Mouse (Mus musculus): Measurements from ENCODE around the gene Trak1. TPM values are rescaled to one million over a fixed set of nuclear protein-coding genes. Genes with fewer than 3 reads are reported as not detected.

Trak1 gene
- polyA plus RNA-seq, 1 experiment: 31.0 TPM

- H3K4me1 ChIP-seq (ENCODE audit: control insufficient read depth, insufficient read depth, insufficient read length): peaks cover 2% of the 10 kb centered on the region; the same call in 1 of the 2 replicates
- 92% methylated on average over 12 of the region's 12 CpGs for WGBS
- DNase-seq (ENCODE audit: low read depth in 1 of 2, low spot score in 2 of 2): no peak
- TF ChIP-seq CTCF (IDR thresholded peaks at IDR 0.05; ENCODE audit: extremely low read depth, insufficient read depth, insufficient read length, insufficient replicate concordance) (no peak), POLR2A (IDR thresholded peaks at IDR 0.05; ENCODE audit: low read depth, low read length) (no peak)
- H3K4me3 ChIP-seq (ENCODE audit: extremely low read depth, insufficient read depth, insufficient read length): no peak overlapping the region
- H3K27me3 ChIP-seq (ENCODE audit: control insufficient read depth, insufficient read depth, low read length): no peaks in the 10 kb centered on the region
- no peaks in the 10 kb centered on the region for H3K36me3 ChIP-seq (ENCODE audit: control insufficient read depth, insufficient read depth, low read length)
- H3K27ac ChIP-seq (ENCODE audit: insufficient read depth, low read length): no peak overlapping the region
Measured at GRCm38 (mm10) chr9:121414237-121414636, 116.9 kb downstream of the Trak1 start.

- Histone ChIP-seq H3K4me3 (ENCODE audit: extremely low read depth, insufficient read depth, insufficient read length) (no peak overlapping the region), H3K27ac (ENCODE audit: insufficient read depth, low read length) (no peak overlapping the region), H3K4me1 (ENCODE audit: control insufficient read depth, insufficient read depth, insufficient read length) (peaks cover 2% of the 10 kb centered on the region; the same call in 1 of the 2 replicates), H3K36me3 (ENCODE audit: control insufficient read depth, insufficient read depth, low read length) (no peaks in the 10 kb centered on the region), H3K27me3 (ENCODE audit: control insufficient read depth, insufficient read depth, low read length) (no peaks in the 10 kb centered on the region)
- no peak for TF ChIP-seq POLR2A (IDR thresholded peaks at IDR 0.05; ENCODE audit: low read depth, low read length)
- no peak for TF ChIP-seq CTCF (IDR thresholded peaks at IDR 0.05; ENCODE audit: extremely low read depth, insufficient read depth, insufficient read length, insufficient replicate concordance)
- 87% methylated on average over 19 of the region's 19 CpGs for WGBS
- no peak for DNase-seq (ENCODE audit: low read depth in 1 of 2, low spot score in 2 of 2)
Measured at GRCm38 (mm10) chr9:121415626-121416241, 118.4 kb downstream of the Trak1 start.

DNA sequence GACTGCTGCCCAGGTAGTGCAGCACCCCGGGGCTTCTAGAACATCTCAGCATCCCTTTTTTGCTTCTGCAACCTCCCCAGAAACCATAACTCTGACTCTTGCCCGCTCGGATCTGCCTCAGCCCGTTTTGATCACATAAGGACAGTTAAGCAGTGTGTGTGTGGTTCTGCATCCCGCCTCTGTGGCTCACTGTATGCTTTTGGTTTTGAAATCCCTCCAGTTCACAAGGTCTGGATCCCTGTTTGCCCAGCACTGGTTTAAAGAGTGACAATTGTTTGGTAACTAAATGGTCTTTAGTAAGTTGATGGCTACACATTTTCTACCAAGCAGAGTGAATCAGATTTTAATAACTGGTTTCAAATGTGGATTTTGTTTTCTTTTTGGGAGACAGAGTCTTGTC lies 119.2 kb downstream of the Trak1 start:
- DNase-seq (ENCODE audit: low read depth in 1 of 2, low spot score in 2 of 2): no peak
- Histone ChIP-seq H3K4me1 (ENCODE audit: control insufficient read depth, insufficient read depth, insufficient read length) (peaks cover 2% of the 10 kb centered on the region; the same call in 1 of the 2 replicates), H3K27me3 (ENCODE audit: control insufficient read depth, insufficient read depth, low read length) (no peaks in the 10 kb centered on the region), H3K27ac (ENCODE audit: insufficient read depth, low read length) (no peak overlapping the region), H3K4me3 (ENCODE audit: extremely low read depth, insufficient read depth, insufficient read length) (no peak overlapping the region), H3K36me3 (ENCODE audit: control insufficient read depth, insufficient read depth, low read length) (no peaks in the 10 kb centered on the region)
- TF ChIP-seq POLR2A (IDR thresholded peaks at IDR 0.05; ENCODE audit: low read depth, low read length) (no peak), CTCF (IDR thresholded peaks at IDR 0.05; ENCODE audit: extremely low read depth, insufficient read depth, insufficient read length, insufficient replicate concordance) (no peak)
- WGBS: 87% methylated on average over 5 of the region's 5 CpGs

GRCm38 (mm10) chr9:121416872-121417637 lies 119.8 kb downstream of the Trak1 start:
- Histone ChIP-seq H3K4me3 (ENCODE audit: extremely low read depth, insufficient read depth, insufficient read length) (no peak overlapping the region), H3K27ac (ENCODE audit: insufficient read depth, low read length) (no peak overlapping the region), H3K27me3 (ENCODE audit: control insufficient read depth, insufficient read depth, low read length) (no peaks in the 10 kb centered on the region), H3K36me3 (ENCODE audit: control insufficient read depth, insufficient read depth, low read length) (no peaks in the 10 kb centered on the region), H3K4me1 (ENCODE audit: control insufficient read depth, insufficient read depth, insufficient read length) (peaks cover 2% of the 10 kb centered on the region; the same call in 1 of the 2 replicates)
- 93% methylated on average over 7 of the region's 7 CpGs for WGBS
- TF ChIP-seq POLR2A (IDR thresholded peaks at IDR 0.05; ENCODE audit: low read depth, low read length) (no peak), CTCF (IDR thresholded peaks at IDR 0.05; ENCODE audit: extremely low read depth, insufficient read depth, insufficient read length, insufficient replicate concordance) (no peak)
- no peak for DNase-seq (ENCODE audit: low read depth in 1 of 2, low spot score in 2 of 2)

DNA sequence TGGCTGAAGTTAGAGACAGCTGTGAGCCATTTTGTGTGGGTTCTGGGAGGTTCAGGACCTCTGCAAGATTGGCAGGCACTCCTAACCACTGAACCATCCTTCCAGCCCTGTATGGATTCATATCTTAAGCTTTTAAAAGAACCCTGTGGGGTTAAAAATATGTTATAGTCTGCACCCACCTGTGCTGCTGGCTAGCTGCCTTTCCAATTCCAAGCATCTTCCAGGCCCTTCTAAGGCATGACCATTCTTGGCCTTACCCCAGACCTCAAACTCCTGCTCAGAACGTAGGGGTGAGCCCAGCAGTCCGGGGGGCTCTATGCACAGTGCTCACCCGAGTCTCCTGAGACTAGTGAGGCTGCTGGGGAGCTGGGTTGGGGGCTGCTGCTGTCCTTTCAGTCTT lies 121.7 kb downstream of the Trak1 start:
- Histone ChIP-seq H3K4me1 (ENCODE audit: control insufficient read depth, insufficient read depth, insufficient read length) (peaks cover 2% of the 10 kb centered on the region; the same call in 1 of the 2 replicates), H3K36me3 (ENCODE audit: control insufficient read depth, insufficient read depth, low read length) (no peaks in the 10 kb centered on the region), H3K27me3 (ENCODE audit: control insufficient read depth, insufficient read depth, low read length) (no peaks in the 10 kb centered on the region), H3K27ac (ENCODE audit: insufficient read depth, low read length) (no peak overlapping the region), H3K4me3 (ENCODE audit: extremely low read depth, insufficient read depth, insufficient read length) (no peak overlapping the region)
- WGBS: 89% methylated on average over 3 of the region's 3 CpGs
- DNase-seq (ENCODE audit: low read depth in 1 of 2, low spot score in 2 of 2): no peak
- TF ChIP-seq POLR2A (IDR thresholded peaks at IDR 0.05; ENCODE audit: low read depth, low read length) (no peak), CTCF (IDR thresholded peaks at IDR 0.05; ENCODE audit: extremely low read depth, insufficient read depth, insufficient read length, insufficient replicate concordance) (no peak)

DNA sequence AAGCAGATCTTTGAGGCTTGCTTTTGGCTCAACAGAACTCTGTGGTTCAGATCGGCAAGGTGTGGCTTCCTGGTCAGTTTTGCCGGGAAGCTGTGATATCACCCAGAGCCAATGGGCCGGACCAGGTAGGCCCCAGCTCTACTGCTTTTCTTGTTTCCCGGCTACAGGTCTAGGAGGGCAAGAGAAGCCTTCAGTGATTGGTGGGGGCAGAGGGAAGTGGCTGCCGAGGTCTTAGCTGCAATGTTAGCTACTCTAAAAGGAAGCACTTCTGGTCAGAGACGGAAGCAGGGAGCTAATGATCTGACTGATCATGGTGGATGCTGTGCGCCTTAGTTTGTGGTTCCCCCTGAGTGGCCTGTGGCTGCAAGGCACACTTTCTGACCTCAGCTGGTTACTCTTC lies 122.3 kb downstream of the Trak1 start:
- 30% methylated on average over 7 of the region's 7 CpGs for WGBS

More for the DNA sequence above, 122.3 kb downstream of the Trak1 start:
- TF ChIP-seq POLR2A (IDR thresholded peaks at IDR 0.05; ENCODE audit: low read depth, low read length): no peak
- no peak for TF ChIP-seq CTCF (IDR thresholded peaks at IDR 0.05; ENCODE audit: extremely low read depth, insufficient read depth, insufficient read length, insufficient replicate concordance)
- Histone ChIP-seq H3K36me3 (ENCODE audit: control insufficient read depth, insufficient read depth, low read length) (no peaks in the 10 kb centered on the region), H3K27ac (ENCODE audit: insufficient read depth, low read length) (no peak overlapping the region), H3K27me3 (ENCODE audit: control insufficient read depth, insufficient read depth, low read length) (no peaks in the 10 kb centered on the region), H3K4me1 (ENCODE audit: control insufficient read depth, insufficient read depth, insufficient read length) (peaks cover 2% of the 10 kb centered on the region; the same call in 1 of the 2 replicates), H3K4me3 (ENCODE audit: extremely low read depth, insufficient read depth, insufficient read length) (no peak overlapping the region)
- DNase-seq (ENCODE audit: low read depth in 1 of 2, low spot score in 2 of 2): no peak
